Mouse (Mus musculus) heart, adult 2 months (tissue): ENCODE measurements around the gene Nkapd1.

Experiments used
- CTCF ChIP-seq: fragments of 200-600 bp; IDR thresholded peaks from 2 replicates; pipeline ENCODE4 v1.8.1; 2022; ENCODE audit warnings: antibody characterized with exemption, mild to moderate bottlenecking, moderate library complexity
- EP300 ChIP-seq: fragments of 200-500 bp; IDR thresholded peaks from 2 replicates; pipeline ENCODE4 v1.6.1; 2011; ENCODE audit warnings: low read depth, low read length, control low read depth; ENCODE audit not compliant: insufficient read depth

DNA sequence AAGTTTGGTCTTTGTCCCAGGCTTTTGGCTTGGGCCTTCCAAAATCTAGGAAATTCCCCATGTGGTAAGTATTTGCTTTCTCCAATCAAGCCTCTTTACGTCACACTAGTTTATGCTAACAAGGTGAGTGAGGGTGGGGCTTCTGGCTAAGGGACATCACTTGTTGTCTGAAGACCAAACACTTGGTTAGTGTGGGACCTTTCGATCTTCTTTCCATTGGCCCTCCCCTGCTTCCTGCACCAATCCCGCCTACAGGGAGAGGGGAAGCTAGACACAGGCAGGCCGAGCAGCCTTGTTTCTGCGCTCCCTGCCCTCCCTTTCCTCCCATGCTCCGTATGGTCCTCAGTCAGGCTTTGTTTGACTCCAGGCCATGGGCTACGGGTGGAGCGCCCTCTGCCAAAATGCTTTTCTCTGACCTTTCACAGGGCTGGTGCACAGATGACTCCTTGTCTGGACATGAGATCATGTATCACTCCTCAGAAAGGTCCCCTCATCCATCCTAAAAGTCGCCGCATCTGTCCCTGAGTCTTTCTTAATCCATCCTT is 29.6 kb upstream of the Nkapd1 start:
- TF ChIP-seq CTCF (no peak), EP300 (no peak)
